Mouse (Mus musculus) cerebellum, adult 8-10 months (tissue): ENCODE measurements around the gene Hist2h2bb.
"Not testable (repeated sequence)": the region's sequence is repeated elsewhere in the genome, so short reads cannot be mapped to it uniquely, and the experiment has no call there.

Experiments used
- DNase-seq: peaks from one replicate; pipeline ENCODE4 v3.0.0; 2022

The Hist2h2bb gene

DNA sequence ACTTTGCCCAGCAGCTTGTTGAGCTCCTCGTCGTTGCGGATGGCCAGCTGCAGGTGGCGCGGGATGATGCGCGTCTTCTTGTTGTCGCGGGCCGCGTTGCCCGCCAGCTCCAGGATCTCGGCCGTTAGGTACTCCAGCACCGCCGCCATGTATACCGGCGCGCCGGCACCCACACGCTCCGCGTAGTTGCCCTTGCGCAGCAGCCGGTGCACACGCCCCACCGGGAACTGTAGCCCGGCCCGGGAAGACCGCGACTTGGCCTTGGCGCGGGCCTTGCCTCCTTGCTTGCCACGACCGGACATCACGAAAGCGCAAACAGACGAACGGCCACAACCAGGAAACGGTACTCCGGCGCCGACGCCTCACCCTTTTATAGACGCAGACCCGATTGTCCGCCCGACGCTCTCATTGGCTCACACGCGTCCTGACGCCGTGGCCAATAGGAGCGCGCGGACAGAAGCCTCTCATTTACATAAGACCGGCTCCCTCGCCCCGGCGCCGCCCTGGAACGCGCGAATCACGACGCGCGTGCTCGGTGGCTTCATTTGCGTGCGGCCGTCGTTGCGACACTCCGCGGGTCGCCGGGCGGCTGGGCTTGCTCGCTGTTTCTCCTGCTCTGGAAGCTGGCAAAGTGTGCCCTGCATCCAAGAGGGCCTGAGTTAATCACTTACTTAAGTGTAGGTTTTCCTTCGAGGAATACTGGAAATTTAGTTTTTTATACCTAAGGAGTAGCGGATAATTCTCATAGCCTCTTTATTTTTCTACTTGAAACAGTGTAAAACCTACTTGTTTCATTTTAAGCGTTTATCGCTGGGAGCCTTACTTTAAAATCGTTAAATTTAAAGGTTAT lies 29.4 kb upstream of the Hist2h2bb start, which contains the start of gene Hist2h2aa2:
TSS of gene Hist2h2aa2 (minus strand) at position 328 of the 850 bp plus-strand sequence.
- DNase-seq: peak; percentile 97

DNA sequence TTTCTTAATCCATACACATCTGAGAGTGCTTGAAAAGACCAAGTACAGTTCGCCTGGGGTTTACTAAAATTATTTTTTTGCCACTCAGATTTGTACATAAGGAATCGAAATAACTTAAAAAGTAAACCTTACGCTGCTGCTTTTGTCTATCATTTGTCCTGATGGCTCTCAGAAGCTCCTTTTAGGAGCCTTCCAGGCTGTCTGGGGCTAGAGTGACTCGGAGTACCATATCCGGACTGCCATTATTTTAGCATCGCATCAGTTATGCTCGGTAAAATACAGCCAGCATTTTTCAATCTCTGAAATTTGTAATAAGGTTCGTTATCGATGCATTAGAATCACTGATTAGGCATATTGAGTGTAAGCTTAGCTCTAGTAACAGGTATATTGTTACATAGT lies 28.8 kb upstream of the Hist2h2bb start:
- DNase-seq: no peak

- DNase-seq: no peak
Observed at GRCm38 (mm10) chr3:96243921-96244572, 25.5 kb upstream of the Hist2h2bb start.

- DNase-seq: peak; percentile 88
Observed at GRCm38 (mm10) chr3:96245003-96245886, 24.3 kb upstream of the Hist2h2bb start, which contains the start of gene Hist2h2aa1. Hist2h2aa1 (plus strand) TSS chr3:96245497.

DNA sequence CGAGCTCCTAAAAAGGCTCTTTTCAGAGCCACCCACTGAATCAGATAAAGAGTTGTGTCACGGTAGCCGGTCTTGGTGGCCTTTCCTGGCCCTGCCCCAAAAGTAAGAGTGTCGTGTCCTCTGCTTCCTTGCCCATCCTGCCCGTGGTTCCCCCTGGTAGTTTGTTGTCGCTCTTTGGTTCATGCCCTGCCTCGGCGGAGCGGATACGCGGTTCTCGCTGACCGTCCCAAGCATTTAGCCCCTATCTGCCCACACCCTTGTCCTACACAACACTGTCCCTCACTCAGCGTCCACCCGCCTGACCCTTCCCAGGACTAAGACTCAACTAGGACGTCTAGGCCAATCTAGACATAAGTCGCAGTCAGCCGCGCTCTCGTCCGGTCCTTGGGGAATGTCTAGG lies 23.5 kb upstream of the Hist2h2bb start:
- DNase-seq: not testable (repeated sequence)

DNA sequence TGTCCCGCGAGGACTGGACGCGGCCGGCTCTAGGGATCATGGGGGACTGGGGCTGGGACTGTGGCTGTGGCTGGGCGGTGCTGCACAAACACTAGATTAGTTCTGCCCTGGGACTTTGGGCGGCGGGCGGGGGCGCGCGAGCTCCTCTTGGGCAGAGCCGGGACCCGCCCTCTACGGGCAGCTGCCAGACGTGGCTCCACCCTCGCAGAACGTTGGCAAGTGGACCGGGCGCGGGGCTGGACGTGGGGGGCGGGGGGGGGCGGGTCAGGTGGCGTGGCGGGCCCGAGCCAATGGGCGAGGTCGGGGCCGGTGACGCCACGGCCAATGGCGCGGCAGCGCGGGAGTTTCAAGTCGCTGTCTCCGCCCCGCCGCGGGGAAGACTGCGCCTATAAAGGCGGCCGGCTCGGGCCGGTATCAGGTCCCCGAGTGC lies 23.1 kb upstream of the Hist2h2bb start, which contains the start of gene Hist2h3c1:
TSS of gene Hist2h3c1 (plus strand) at position 259 of the 430 bp plus-strand sequence.
- not testable (repeated sequence) for DNase-seq

DNA sequence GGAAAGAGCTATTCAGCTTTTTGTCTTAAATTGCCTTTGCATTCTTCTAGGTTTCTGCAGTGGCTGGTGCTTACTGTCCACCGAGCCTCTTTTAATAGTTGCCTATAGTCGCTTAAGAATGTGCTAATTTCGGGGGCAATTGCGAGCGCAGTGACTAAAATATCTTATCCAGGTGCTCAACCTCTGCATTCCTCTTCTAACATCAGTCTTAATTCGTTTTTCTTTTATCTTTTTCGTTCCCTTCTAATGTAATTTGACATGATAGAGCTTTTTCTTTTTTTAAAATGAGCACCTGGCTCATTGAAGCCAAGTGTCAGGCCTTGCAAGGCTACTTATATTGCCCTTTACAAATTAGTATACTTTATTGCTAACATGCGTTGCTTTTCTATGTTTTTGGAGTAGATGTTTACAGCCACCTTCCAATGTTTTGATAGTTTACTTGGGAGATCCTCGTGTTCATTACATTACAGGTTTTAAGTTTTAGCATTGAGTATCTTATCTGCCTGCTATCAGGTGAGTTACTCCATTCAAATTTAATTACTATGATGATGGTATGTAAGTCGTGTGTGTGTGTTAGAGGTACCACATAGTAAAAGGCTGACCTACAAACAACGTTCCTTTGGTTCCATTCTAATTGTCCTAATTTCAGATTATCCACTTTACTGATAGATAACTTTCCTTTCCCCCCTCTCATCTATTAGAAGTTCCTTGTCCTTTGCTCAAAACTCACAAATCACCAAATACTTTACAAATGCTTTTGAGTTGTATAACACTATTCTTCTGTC lies 22.0 kb upstream of the Hist2h2bb start:
- no peak for DNase-seq

GRCm38 (mm10) chr3:96248141-96249033 lies 21.2 kb upstream of the Hist2h2bb start:
- no peak for DNase-seq

DNA sequence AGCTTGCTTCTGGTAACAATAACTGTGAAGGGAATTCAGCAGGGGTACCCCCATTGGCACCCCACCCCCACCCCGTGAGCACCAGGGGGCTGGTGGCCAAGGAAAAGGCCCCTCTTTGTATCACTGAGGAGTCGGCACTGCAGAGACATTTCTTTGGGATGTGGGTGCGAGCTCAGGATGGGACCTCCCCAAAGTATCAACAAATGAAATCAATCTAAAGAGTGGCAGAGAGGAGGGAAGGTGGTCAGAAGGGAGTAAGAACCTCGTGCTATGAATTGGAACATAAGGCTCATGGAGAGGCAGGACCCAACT lies 20.6 kb upstream of the Hist2h2bb start:
- DNase-seq: no peak

DNA sequence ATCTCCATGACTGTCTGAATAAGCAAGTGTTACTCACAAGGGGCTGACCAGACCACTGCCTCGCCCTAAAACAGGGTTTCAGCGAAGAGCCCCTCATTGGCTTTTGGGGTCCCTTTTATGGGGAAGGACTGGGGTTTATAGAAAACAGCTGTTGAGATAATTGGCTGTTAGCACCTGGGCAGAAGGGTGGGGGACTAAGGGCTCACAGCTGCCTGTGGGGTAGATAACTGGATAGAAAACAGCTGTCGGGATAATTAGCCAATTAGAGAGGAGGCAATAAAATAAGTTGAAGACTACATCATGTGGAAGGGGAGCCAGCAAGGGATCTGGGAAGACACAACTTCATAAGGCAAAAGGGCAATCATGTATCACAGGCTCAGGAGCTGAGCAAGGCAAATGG lies 18.7 kb upstream of the Hist2h2bb start:
- no peak for DNase-seq

DNA sequence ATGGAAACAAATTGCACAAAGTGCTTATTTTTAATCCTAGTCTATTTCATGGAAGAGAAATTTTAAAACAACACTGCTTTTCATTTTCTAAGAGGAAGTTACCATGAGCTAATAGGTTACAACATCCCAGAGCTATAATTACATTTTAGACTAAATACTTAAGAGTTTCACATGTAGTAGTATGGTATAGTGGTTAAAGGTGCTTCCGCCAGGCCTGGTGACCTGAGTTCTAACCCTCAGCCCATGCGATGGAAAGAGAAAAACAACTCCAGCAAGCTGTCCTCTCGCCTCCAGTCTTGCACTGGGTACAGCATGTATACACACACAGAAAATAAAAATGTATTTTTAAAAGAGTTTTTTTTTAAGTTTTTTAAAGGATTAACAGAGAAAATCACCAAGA lies 17.8 kb upstream of the Hist2h2bb start:
- no peak for DNase-seq

DNA sequence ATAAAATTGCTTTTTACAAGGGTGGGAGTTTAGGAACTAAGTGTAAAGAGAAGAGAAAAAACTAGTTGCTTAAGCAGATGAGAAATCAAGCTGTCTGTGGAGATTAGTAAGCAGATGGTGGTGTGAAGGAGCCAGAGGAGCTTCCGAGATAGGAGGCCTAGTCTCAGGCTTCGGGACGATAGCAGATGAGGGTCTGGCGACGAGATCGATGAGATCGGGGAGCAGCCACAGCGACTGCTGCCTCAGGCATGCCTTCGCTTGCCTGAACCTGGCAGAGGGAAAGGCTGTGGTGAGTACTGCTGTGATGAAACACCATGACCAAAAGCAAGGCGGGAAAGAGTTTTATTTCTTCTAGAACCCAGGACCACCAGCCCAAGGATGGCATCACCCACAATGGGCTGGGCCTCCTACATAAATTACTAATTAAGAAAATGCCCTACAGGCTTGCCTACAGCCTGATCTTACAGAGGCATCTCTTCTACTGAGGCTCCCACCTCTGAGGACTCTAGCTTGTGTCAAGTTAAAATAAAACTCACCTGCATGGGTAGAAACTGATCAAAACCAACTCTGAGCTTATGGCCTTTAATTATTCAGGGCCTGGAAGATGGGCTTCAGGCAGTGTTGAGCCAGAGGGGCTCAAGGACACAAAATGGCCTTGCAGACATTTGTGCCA lies 14.7 kb upstream of the Hist2h2bb start:
- no peak for DNase-seq

DNA sequence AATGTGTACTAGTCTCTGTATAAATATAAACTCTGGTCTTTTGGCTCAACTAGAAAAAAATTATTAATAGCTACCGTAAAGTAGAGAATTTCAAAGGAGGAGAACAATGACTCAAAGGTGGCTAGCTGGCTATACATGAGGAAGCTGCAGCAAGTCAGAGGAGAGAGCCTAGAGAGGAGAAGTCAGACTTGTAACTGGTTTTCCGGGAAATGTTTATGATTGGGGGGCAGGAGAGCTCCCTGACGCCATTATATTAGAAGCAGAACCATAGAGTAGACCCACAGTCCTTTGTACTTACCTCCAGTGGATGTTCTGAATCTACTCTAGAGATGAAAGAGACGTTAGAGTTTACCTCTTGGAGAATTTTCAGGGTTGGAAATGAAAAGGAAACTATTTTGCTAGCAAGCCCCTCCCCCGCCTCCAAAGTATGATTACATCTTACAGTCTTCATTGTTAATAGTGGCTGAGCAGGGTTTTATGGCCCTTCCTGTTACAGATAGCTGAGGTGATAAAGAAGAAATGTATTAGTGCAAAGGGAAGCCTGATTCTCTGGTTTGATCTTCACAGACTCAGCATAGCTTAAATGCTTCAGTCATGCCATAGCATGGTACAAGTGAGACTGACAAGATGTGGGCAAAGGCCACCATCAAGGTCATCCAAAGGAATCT lies 13.5 kb upstream of the Hist2h2bb start:
- DNase-seq: no peak

DNA sequence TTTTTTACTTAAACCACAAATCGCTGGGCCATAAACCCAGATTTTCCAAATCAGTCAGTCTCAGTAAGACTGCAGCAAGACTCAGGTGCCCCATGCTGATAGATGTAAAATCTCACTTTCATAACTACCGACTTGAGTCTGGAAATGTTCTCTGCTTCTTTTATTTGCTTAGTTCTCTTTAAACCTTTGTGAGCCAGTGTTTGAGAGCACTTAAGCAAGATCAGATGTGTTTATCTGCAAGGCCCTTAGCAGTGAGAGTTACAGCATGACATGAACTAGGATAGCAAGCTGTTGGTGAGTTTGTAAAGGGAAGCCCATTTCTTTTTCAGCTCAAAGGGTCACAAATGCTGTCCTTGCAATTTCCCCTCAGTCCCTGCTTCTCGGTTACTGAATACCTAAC lies 12.4 kb upstream of the Hist2h2bb start:
- DNase-seq: no peak

DNA sequence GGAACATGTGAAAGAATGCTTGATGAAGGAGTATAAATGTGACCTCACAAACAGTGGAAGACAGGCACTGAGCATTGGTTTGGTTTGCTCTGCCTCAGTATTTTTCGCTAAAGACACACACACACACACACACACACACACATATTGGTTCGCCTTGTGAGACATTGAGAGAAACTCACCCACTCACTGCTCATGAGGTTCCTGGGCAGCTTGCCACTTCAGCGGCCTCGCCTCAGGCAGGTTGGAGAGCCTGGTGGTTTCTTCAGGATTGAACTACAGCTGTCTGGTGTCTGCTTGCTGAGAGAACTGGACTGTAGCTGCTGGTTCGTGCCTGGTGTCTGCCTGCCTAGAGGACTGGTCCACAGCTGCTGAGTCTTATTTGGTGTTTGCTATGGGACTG lies 9.3 kb upstream of the Hist2h2bb start:
- no peak for DNase-seq

GRCm38 (mm10) chr3:96261623-96262022 lies 7.9 kb upstream of the Hist2h2bb start:
- DNase-seq: no peak

DNA sequence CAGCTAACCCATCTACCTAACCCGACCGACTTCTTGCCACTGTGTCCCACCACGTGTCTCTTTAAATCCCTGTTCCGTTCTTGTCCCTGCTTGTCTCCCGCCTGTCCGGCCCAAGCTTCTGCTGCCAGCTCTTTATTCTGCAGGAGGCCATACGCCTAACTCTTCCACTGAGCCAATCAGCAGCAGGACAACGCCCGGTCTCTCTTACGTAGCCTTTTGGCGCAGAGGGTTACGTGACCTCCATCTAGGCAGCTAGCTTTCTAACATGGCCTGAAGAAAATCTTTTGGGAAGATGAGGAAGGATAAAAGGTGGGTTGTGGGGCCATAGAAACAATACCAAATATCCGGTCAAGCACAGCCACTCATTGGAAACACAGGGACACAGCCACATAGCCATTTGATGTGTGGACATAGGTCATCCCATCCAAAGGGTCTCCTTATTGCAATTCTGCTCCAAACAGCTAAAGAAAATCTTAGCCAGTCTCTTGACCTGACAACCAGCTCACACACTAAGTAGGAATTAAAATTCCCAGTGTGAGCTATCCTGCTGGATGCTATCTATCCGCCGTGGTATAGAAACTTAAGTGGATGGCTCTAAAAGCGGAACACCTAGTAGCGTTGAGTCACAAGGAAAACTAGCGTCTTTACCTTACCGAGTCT lies 7.2 kb upstream of the Hist2h2bb start:
- peak; percentile 87 for DNase-seq

GRCm38 (mm10) chr3:96262979-96263550 lies 6.5 kb upstream of the Hist2h2bb start, which contains the start of gene Hist2h4:
Hist2h4 (minus strand) TSS chr3:96263311.
- DNase-seq: peak; percentile 99
